Mouse (Mus musculus): ENCODE measurements around the gene Pter.

Pter gene

DNA sequence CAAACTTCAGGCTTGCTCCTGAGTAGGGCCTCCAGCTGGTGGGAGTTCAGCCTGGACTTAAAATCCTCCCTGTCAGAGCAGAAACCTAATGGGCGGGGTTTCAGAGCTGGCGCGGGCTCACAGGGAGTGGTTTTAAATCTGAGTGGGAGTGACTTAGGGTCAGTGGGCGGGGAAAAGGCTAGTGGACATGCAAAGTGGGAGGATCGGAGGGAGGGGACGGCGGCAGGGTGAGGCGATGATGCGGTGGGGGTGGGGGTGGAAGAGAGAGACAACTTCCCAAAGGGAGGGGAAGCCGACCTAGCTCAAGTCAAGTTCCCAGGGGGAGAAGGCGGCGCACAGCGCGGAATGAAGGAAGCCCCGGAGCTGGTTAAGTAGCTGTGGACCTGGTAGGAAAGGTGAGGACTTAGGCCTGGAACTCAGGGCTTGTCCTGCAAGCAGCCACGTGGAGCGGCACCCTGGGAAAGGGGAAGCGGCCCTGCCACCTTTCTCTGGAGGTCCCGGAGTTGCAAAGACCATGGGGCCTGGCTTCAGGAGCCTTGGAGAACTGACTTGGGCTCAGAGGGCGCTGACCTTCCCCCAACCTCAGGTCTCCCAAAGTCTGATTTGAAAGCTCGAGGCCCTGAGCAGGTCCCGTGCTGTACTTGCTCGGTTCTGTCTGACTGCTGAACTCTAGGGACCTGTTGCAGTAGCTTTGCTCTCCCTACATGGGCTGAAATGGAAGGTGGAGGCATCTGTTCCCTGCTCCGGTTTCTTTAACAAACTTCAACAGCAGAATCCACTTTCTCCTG is at the start of gene Pter:
Pter (plus strand) TSS at position 238 of the 788 bp plus-strand sequence.
- DNase-seq = peak; percentile 16

DNA sequence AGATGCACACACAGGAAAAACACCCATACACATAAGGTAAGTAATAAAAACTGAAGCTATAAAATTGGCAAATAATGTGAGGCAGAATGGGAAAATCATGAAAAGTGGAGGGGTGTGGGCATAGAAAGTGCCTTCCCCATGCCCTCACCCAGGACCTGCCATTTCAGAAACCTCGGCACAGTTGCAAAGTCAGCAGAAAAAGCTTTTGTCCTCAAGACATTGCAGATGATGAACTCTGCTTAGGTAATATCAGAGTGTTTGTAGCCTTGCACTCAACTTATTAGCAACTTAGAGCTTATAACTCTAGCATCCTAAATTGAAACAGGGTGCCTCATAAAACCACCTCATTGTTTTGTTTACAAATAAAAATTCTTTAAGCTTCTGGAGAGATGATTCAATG is 49.6 kb upstream of the Pter start:
- DNase-seq = no peak

- DNase-seq = no peak
Measured at GRCm38 (mm10) chr2:12879492-12879891, 44.3 kb upstream of the Pter start.

GRCm38 (mm10) chr2:12881009-12881408 is 42.8 kb upstream of the Pter start:
- DNase-seq = no peak

DNA sequence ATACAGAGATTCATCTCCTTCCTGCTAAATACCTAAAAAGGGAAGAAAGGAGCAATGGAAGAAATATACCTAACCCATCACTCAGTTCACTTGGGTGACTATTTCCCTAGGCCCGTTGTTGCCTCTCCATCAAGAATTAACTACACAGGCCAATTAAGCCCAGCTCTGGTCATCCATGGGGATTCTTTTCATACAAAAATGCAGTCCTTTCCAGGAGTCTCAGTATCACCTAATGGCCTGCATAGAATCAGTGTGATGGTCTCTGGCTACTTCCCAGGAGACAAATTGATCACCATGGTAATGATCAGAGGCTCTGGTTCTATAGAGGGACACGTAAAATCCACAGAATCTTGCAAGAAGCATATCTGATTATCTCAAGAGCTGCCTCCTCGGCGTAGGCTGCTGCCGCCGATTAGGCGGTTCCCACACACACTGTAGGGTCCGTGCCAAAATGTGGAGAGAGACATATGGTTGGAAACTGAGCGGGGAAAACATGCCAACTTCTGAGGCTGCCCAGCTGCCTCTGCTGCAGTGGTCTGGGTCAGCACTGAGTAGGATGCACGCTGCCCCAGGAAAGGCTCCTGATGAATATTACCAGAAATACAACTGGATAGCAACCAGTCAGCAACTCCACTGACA is 40.4 kb upstream of the Pter start:
- DNase-seq = peak; percentile 86

- DNase-seq = no peak
Measured at GRCm38 (mm10) chr2:12887015-12887414, 36.8 kb upstream of the Pter start.

GRCm38 (mm10) chr2:12905786-12906185 is 18.1 kb upstream of the Pter start:
- DNase-seq = no peak

DNA sequence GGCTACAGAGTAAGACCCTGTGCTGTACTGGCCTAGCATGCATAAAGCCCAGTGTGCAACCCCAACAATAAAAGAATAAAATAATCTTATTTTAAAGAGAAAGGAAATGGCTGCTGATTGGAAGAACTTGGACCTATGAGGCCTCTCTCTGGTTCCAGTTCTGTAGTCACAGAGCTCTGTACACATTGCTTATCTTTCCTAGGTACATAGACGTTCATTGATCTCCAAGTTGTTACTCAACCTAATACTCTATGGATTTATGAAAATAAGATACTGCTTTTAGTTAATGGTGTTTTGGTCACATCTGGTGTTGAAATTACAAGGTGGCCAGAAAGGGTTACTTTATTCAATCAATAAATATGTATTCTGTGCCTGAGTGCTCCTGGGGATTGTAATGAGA is 1.8 kb downstream of the Pter start:
- DNase-seq = no peak

GRCm38 (mm10) chr2:12930338-12930737 is 6.5 kb downstream of the Pter start:
- no peak for DNase-seq

GRCm38 (mm10) chr2:12933905-12934304 is 10.1 kb downstream of the Pter start:
- DNase-seq = no peak

DNA sequence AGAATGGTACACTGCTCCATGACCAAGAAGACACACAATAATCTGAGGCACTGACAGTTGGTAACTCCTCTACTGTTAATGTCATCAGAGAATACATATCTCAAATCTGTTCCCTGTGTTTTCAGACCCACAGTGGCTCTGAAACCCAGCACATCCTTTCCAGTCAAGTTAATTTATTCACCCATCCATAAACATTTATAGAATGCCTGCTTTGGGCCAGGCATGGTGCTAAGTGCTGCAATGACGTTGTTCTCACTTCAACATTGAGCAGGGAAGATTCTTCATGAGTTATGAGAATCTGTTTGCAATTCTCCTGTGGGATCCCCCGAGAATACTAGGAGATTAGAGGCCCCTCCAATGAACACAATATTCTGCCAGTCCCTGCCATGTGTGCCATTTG is 11.4 kb downstream of the Pter start:
- DNase-seq = no peak

GRCm38 (mm10) chr2:12937461-12938217 is 13.8 kb downstream of the Pter start:
- DNase-seq = no peak

GRCm38 (mm10) chr2:12938641-12939040 is 14.8 kb downstream of the Pter start:
- DNase-seq = no peak

- DNase-seq = no peak
Measured at GRCm38 (mm10) chr2:12956703-12957424, 33.0 kb downstream of the Pter start.

DNA sequence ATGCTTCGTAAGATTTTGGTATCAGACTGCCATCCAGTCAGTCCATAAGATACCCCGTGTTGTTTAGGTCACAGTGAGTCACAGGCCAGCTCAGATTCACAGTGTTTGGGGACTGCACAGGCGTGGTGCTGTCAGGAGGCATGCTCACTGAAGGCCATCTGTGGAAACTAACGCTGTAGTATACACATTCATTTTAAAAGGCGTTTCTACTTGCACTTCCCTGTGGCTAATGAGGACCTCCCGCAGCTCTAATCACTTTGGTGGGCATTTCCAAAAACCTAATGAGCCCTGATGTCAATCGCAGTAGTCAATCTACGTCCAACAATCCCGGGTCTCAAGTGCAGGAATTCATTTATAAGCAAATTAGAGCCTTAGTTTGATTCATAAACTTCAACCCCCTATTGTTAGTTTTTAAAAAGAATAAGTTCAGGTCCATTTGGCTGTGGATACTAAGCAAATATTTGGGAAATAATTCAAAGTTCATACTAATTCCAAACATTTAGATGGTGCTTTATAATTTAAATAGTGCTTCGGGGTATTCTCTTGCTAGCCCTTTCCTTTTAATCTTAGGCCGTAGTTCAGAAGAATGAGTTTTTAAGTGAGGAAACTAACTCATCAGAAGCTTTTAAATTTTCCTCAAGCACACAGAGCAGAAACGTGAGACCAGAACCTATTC is 46.3 kb downstream of the Pter start:
- no peak for DNase-seq

DNA sequence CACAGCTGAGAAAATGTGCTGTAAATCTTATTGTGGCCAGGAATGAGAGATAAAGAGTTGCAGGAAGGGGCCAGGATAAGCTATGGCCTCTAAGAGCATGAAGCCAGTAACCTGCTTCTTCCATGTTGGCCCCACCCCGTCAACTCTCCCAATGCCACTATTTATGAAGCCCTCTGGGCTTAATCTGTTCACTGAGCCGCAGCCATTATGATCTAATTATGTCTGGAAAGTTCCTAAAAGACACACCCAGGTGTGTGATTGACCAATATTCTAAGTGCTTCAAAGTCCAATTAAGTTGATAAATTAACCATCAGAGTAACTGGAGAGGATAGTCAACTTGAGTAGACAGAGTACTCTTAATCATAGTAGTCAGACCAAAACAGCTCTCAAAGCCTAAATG is 49.9 kb downstream of the Pter start:
- DNase-seq = no peak

- no peak for DNase-seq
Measured at GRCm38 (mm10) chr2:12977367-12977766, 53.5 kb downstream of the Pter start.

- no peak for DNase-seq
Measured at GRCm38 (mm10) chr2:12978771-12979170, 54.9 kb downstream of the Pter start.

- DNase-seq = no peak
Measured at GRCm38 (mm10) chr2:12984901-12985732, 61.3 kb downstream of the Pter start.

DNA sequence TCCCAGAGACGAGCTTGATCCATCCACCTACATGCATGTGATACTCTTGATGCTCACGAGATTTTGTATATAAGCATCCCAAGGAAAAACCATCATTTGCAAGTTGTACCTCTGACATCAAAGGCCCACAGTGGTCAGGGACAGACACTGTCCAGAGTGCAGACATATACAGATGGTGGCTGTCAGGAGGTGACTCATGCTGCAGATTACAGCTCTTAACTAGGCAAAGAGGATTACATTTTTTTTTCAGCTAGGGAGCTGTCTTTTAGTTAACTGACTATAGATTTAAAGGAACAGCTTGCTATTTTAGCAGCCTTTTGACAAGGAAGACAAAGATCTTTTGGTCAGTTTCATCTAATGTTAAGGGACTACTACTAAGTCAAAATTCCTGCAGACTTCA is 76.2 kb downstream of the Pter start:
- no peak for DNase-seq

GRCm38 (mm10) chr2:13008433-13008832 is 84.6 kb downstream of the Pter start:
- no peak for DNase-seq
